Mouse (Mus musculus): ENCODE data around the gene 4933424G06Rik. TPM values are rescaled to one million over a fixed set of nuclear protein-coding genes. Genes with fewer than 3 reads are reported as not detected.

The 4933424G06Rik gene
- total and polyA plus RNA-seq, 2 experiments, result not detected

DNA sequence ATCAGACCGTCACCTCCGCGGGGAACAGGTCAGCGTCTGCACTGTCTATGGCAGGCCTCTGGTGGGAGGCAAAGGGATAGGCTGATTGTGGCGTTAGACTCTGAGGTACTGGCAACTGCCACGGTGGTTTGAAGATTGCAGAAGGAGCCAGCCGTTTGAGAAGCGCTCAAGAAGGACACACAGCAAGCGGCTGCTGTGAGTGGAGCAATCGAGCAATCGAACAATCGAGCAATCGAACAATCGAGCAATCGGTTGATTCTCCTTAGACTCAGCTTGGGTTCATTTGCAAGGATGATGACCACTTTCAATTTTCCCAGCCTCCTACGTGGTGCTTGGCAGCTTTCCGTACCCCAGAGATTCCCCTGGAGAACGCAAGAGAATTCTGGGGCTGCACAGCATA lies 49.1 kb downstream of the 4933424G06Rik start:
- WGBS, result 92% methylated on average over 18 of the region's 18 CpGs
- Histone ChIP-seq H3K9ac (ENCODE audit: low read depth, low read length) (no peak overlapping the region), H3K27ac (replicated peaks; ENCODE audit: insufficient read depth, low read depth, low read length) (no peak overlapping the region), H3K4me3 (ENCODE audit: insufficient read depth, low read depth, low read length) (no peak overlapping the region), H3K27me3 (ENCODE audit: control insufficient read depth, insufficient read depth, low read length) (no peaks in the 10 kb centered on the region), H3K79me2 (ENCODE audit: control insufficient read depth, insufficient read depth, low read length) (no peaks in the 10 kb centered on the region), H3K4me1 (ENCODE audit: control insufficient read depth, insufficient read depth, low read length) (no peaks in the 10 kb centered on the region), H3K36me3 (ENCODE audit: control insufficient read depth, insufficient read depth, low read length) (no peaks in the 10 kb centered on the region)
- DNase-seq (ENCODE audit: extremely low read depth, low read depth, low spot score), result no peak
- TF ChIP-seq CTCF (IDR thresholded peaks at IDR 0.05; ENCODE audit: low read depth, low read length) (no peak), POLR2A (IDR thresholded peaks at IDR 0.05; ENCODE audit: extremely low read depth, insufficient read depth, low read length) (no peak)

GRCm38 (mm10) chr1:36760401-36760800 lies 50.5 kb downstream of the 4933424G06Rik start:
- Histone ChIP-seq H3K4me1 (ENCODE audit: control insufficient read depth, insufficient read depth, low read length) (no peaks in the 10 kb centered on the region), H3K79me2 (ENCODE audit: control insufficient read depth, insufficient read depth, low read length) (no peaks in the 10 kb centered on the region), H3K9ac (ENCODE audit: low read depth, low read length) (no peak overlapping the region), H3K36me3 (ENCODE audit: control insufficient read depth, insufficient read depth, low read length) (no peaks in the 10 kb centered on the region), H3K27ac (replicated peaks; ENCODE audit: insufficient read depth, low read depth, low read length) (no peak overlapping the region), H3K4me3 (ENCODE audit: insufficient read depth, low read depth, low read length) (no peak overlapping the region), H3K27me3 (ENCODE audit: control insufficient read depth, insufficient read depth, low read length) (no peaks in the 10 kb centered on the region)
- TF ChIP-seq POLR2A (IDR thresholded peaks at IDR 0.05; ENCODE audit: extremely low read depth, insufficient read depth, low read length) (no peak), CTCF (IDR thresholded peaks at IDR 0.05; ENCODE audit: low read depth, low read length) (no peak)
- 88% methylated on average over 9 of the region's 9 CpGs for WGBS
- DNase-seq (ENCODE audit: extremely low read depth, low read depth, low spot score), result no peak

GRCm38 (mm10) chr1:36761061-36761460 lies 51.1 kb downstream of the 4933424G06Rik start:
- H3K79me2 ChIP-seq (ENCODE audit: control insufficient read depth, insufficient read depth, low read length), result no peaks in the 10 kb centered on the region
- H3K9ac ChIP-seq (ENCODE audit: low read depth, low read length), result no peak overlapping the region
- H3K27ac ChIP-seq (replicated peaks; ENCODE audit: insufficient read depth, low read depth, low read length), result no peak overlapping the region
- no peak overlapping the region for H3K4me3 ChIP-seq (ENCODE audit: insufficient read depth, low read depth, low read length)
- H3K36me3 ChIP-seq (ENCODE audit: control insufficient read depth, insufficient read depth, low read length), result no peaks in the 10 kb centered on the region
- TF ChIP-seq POLR2A (IDR thresholded peaks at IDR 0.05; ENCODE audit: extremely low read depth, insufficient read depth, low read length) (no peak), CTCF (IDR thresholded peaks at IDR 0.05; ENCODE audit: low read depth, low read length) (no peak)
- no peaks in the 10 kb centered on the region for H3K27me3 ChIP-seq (ENCODE audit: control insufficient read depth, insufficient read depth, low read length)
- WGBS, result 87% methylated on average over 8 of the region's 8 CpGs
- no peak for DNase-seq (ENCODE audit: extremely low read depth, low read depth, low spot score)
- no peaks in the 10 kb centered on the region for H3K4me1 ChIP-seq (ENCODE audit: control insufficient read depth, insufficient read depth, low read length)

DNA sequence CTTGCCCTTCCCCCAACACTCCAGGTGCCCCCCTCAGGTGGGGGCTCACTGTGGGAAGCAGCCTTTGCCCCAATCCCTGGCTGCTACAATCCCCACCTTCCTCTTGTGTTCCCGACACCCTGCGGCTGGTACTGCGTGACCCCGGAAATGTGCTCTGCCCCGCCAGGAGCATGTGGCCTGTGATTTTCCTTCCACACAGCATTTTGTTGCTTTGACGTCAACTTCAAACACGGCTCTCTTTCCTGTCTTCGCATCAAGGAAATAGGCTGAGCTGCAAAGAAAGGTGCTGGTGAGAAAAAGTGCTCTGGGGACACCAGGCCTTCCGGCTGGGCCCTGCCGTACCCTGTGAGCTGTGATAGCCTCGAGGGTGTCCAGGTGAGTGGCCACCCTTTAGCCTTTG lies 51.6 kb downstream of the 4933424G06Rik start, which contains the start of gene Zap70:
Gene Zap70, plus strand, starts transcription at position 231 of the 400 bp plus-strand sequence.
- H3K79me2 ChIP-seq (ENCODE audit: control insufficient read depth, insufficient read depth, low read length), result no peaks in the 10 kb centered on the region
- no peak within 1 kb of the TSS for H3K4me3 ChIP-seq (ENCODE audit: insufficient read depth, low read depth, low read length)
- WGBS, result 82% methylated on average over 11 of the region's 11 CpGs
- no peaks in the 10 kb centered on the region for H3K27me3 ChIP-seq (ENCODE audit: control insufficient read depth, insufficient read depth, low read length)
- H3K36me3 ChIP-seq (ENCODE audit: control insufficient read depth, insufficient read depth, low read length), result no peaks in the 10 kb centered on the region
- no peaks in the 10 kb centered on the region for H3K4me1 ChIP-seq (ENCODE audit: control insufficient read depth, insufficient read depth, low read length)
- DNase-seq (ENCODE audit: extremely low read depth, low read depth, low spot score), result no peak
- H3K27ac ChIP-seq (replicated peaks; ENCODE audit: insufficient read depth, low read depth, low read length), result no peak within 1 kb of the TSS
- TF ChIP-seq CTCF (IDR thresholded peaks at IDR 0.05; ENCODE audit: low read depth, low read length) (no peak), POLR2A (IDR thresholded peaks at IDR 0.05; ENCODE audit: extremely low read depth, insufficient read depth, low read length) (no peak)
- no peak within 1 kb of the TSS for H3K9ac ChIP-seq (ENCODE audit: low read depth, low read length)

GRCm38 (mm10) chr1:36766431-36767205 lies 56.7 kb downstream of the 4933424G06Rik start:
- no peak overlapping the region for H3K4me3 ChIP-seq (ENCODE audit: insufficient read depth, low read depth, low read length)
- H3K27me3 ChIP-seq (ENCODE audit: control insufficient read depth, insufficient read depth, low read length), result peaks cover 4% of the 10 kb centered on the region; the same call in 1 of the 2 replicates
- no peaks in the 10 kb centered on the region for H3K36me3 ChIP-seq (ENCODE audit: control insufficient read depth, insufficient read depth, low read length)
- WGBS, result 59% methylated on average over 4 of the region's 4 CpGs
- no peak overlapping the region for H3K9ac ChIP-seq (ENCODE audit: low read depth, low read length)
- H3K27ac ChIP-seq (replicated peaks; ENCODE audit: insufficient read depth, low read depth, low read length), result no peak overlapping the region
- no peaks in the 10 kb centered on the region for H3K4me1 ChIP-seq (ENCODE audit: control insufficient read depth, insufficient read depth, low read length)
- H3K79me2 ChIP-seq (ENCODE audit: control insufficient read depth, insufficient read depth, low read length), result no peaks in the 10 kb centered on the region
- no peak for DNase-seq (ENCODE audit: extremely low read depth, low read depth, low spot score)
- TF ChIP-seq POLR2A (IDR thresholded peaks at IDR 0.05; ENCODE audit: extremely low read depth, insufficient read depth, low read length), result no peak
- TF ChIP-seq CTCF (IDR thresholded peaks at IDR 0.05; ENCODE audit: low read depth, low read length), result no peak

DNA sequence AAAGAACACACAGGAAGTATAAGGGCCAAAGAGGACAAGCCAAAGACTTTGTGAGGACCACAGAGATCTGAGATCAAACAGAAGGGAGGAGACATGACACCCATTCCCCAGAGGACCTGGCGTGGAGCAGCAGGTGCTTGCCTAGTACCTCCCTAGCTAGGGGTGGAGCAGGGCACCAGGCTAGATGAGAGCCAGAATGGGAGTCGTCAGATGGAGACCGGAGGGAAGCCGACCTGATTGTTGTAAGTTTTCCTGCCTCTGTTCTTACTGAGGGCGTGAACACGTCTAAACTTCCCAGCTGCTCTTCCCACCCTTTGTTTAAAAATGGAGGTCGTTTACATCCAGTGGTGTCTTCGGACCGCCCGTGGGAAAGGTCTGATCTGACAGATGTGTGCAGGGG lies 57.4 kb downstream of the 4933424G06Rik start:
- DNase-seq (ENCODE audit: extremely low read depth, low read depth, low spot score), result no peak
- no peak overlapping the region for H3K27ac ChIP-seq (replicated peaks; ENCODE audit: insufficient read depth, low read depth, low read length)
- no peaks in the 10 kb centered on the region for H3K36me3 ChIP-seq (ENCODE audit: control insufficient read depth, insufficient read depth, low read length)
- no peak overlapping the region for H3K9ac ChIP-seq (ENCODE audit: low read depth, low read length)
- H3K4me1 ChIP-seq (ENCODE audit: control insufficient read depth, insufficient read depth, low read length), result no peaks in the 10 kb centered on the region
- H3K4me3 ChIP-seq (ENCODE audit: insufficient read depth, low read depth, low read length), result no peak overlapping the region
- 45% methylated on average over 10 of the region's 10 CpGs for WGBS
- H3K79me2 ChIP-seq (ENCODE audit: control insufficient read depth, insufficient read depth, low read length), result no peaks in the 10 kb centered on the region
- peaks cover 7% of the 10 kb centered on the region; the same call in 1 of the 2 replicates for H3K27me3 ChIP-seq (ENCODE audit: control insufficient read depth, insufficient read depth, low read length)
- no peak for TF ChIP-seq POLR2A (IDR thresholded peaks at IDR 0.05; ENCODE audit: extremely low read depth, insufficient read depth, low read length)
- no peak for TF ChIP-seq CTCF (IDR thresholded peaks at IDR 0.05; ENCODE audit: low read depth, low read length)
